Mouse (Mus musculus): ENCODE results near the gene Pigq.

The Pigq gene

GRCm38 (mm10) chr17:25958771-25959494, 14.2 kb upstream of the Pigq start:
- DNase-seq (ENCODE audit: low spot score in 2 of 2), result no peak

- no peak for DNase-seq (ENCODE audit: low spot score in 2 of 2)
These were observed 12.9 kb upstream of the Pigq start for GRCm38 (mm10) chr17:25957586-25958051.

DNA sequence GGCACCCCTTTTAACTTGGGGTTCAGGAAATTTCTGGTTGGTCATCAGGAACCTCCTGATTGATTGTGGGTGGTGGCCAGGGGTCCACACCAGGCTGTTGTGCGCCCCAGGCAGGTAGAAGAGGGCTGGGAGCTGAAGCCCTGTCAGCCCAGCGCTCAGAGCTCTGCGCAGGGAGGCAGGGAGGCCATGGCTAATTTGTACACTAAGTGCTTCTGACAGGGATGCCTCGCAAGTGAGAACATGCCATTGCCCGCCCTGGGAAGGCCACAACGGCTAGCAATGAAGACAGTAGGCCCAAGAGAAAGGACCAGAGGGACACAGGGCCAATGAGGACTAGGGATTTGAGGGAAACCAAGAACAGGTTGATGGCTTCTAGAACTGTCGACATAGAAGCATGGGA, 11.9 kb upstream of the Pigq start:
- DNase-seq (ENCODE audit: low spot score in 2 of 2), result no peak

DNA sequence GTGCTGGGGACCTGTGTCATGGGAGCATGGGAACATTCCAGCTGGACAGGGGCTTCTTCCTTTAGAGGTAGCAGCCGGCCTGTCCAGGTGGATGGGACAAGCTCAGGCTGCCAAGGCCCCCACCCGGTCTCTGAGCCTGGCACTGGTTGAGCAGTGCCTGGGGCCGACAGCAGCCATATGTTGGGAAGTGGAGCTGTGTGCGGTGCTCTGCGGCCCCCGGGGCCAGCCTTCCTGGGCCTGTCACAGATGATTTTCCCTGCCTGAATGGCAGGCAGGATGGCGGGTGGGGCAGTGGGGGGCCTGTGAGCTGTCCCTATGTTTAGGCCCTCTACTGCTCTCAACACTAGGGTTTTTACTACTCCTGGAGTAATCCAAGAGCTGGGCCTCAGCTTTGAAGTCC, 11.5 kb upstream of the Pigq start:
- DNase-seq (ENCODE audit: low spot score in 2 of 2), result no peak

- no peak for DNase-seq (ENCODE audit: low spot score in 2 of 2)
These were observed 11.0 kb upstream of the Pigq start for GRCm38 (mm10) chr17:25955736-25956135.

- DNase-seq (ENCODE audit: low spot score in 2 of 2), result no peak
These were observed 9.9 kb upstream of the Pigq start for GRCm38 (mm10) chr17:25954671-25955070.

DNA sequence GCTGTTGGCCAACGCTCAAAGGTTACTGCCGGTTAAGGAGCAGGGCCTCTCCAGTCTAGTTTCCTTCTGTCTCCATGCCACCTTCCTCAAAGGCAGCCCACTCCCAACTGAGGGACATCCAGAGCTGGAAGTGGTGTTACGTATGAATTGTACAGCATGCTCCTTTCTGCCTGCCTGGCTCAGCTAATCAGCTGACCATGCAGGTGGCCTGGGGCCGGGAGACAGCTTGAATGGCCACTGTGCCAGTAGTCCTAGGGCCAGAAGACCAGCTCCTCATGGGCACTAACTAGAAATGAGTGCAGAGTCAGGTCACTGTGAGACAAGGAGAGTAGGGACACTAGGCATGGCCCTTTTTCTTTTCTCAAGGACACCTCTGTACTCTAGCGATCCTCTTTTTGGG, 8.4 kb upstream of the Pigq start:
- no peak for DNase-seq (ENCODE audit: low spot score in 2 of 2)

GRCm38 (mm10) chr17:25951803-25952623, 7.3 kb upstream of the Pigq start, which contains the start of gene A930017K11Rik:
A930017K11Rik (minus strand) TSS chr17:25952565.
- DNase-seq (ENCODE audit: low spot score in 2 of 2), result no peak

DNA sequence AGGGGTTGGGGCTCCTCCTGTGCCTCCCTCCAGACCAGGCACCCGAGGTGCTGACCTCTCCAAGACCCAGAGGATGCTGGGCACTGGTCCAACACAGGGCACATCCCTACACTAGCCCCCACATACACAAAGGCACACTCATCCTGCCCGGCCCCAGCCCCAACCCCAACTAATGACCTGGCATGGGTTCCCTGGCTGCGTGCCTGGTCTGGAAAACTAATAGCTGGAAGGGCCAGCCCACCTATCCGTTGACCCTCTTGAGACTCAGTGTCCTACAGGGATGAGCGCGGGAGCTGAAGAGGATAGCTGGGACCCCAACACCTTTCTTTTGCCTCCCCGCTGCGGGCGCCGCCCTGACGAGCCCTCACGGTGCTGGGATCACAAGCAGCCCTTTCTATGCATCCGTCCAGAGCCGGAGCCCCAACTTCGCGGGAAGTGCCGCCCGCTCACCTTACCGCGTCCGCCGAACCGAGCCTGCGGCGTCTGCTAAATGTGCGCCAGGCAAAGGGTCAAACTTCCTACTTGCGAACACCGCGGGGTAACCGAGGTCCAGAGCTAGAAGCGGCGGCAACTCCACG, 6.6 kb upstream of the Pigq start:
- DNase-seq (ENCODE audit: low spot score in 2 of 2), result no peak

GRCm38 (mm10) chr17:25950706-25951105, 6.0 kb upstream of the Pigq start:
- DNase-seq (ENCODE audit: low spot score in 2 of 2), result no peak

GRCm38 (mm10) chr17:25949981-25950380, 5.2 kb upstream of the Pigq start:
- DNase-seq (ENCODE audit: low spot score in 2 of 2), result no peak

GRCm38 (mm10) chr17:25948051-25948450, 3.3 kb upstream of the Pigq start:
- no peak for DNase-seq (ENCODE audit: low spot score in 2 of 2)

DNA sequence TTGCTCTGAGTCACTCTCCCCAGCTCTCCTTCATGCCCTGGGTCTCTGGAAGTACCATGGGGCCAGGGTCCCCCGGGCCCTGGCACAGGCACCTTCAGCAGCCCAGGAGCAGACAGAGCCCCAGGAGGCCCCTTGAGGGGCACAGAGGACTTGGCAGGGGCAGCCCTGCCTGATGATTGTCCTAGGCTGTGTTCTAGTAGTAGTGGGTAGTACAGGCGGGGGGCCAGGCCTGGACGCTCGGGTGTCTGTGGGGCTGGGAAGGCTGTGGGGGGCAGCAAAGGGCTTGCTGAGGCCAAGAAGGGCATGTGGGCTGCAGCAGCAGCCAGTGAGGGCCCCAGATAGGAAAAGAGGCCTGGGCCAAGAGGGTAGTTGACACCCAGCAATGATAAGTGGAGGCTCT, 2.8 kb upstream of the Pigq start:
- no peak for DNase-seq (ENCODE audit: low spot score in 2 of 2)

GRCm38 (mm10) chr17:25946891-25947290, 2.2 kb upstream of the Pigq start:
- DNase-seq (ENCODE audit: low spot score in 2 of 2), result no peak

GRCm38 (mm10) chr17:25946349-25946748, 1.6 kb upstream of the Pigq start:
- DNase-seq (ENCODE audit: low spot score in 2 of 2), result no peak

GRCm38 (mm10) chr17:25945517-25946155, 900 bp upstream of the Pigq start:
- no peak for DNase-seq (ENCODE audit: low spot score in 2 of 2)

DNA sequence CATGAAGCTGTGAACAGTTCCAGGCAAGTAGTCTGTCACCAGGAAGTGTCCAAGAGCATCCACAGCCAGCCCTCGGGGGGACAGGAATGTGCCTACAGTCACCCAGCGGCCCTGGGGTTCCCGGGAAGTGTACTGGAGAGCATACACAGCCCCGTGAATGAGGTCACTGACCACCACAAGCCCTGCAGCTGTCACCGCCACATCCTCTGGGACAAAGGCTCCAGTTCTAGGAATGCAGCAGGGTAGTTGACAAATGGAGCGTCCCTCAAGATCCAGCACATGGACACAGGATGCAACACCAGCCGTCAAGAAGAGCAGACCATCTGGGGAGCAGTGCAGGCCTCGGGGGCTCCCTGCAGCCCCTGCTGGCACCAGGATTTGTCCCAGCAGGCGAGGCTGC, 967 bp downstream of the Pigq start:
- no peak for DNase-seq (ENCODE audit: low spot score in 2 of 2)

DNA sequence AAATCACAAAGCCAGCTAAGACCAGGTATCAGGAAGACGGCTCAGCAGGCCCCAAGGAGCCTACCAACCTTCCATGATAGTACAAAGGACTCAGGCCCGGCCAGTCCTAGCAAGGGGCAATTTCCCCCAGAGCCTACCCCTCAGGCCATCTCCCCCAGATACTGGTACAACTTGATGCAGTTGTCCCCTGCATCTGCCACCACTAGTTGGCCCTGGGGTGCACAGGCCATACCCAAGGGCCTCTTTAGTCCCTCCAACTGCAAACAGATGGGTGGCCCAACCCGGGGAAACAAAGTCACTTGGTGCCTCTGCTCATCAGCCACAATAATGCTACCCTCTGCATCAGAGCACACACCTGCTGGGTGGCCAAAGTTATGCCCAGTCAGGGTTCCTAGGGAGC, 1.5 kb downstream of the Pigq start:
- no peak for DNase-seq (ENCODE audit: low spot score in 2 of 2)

DNA sequence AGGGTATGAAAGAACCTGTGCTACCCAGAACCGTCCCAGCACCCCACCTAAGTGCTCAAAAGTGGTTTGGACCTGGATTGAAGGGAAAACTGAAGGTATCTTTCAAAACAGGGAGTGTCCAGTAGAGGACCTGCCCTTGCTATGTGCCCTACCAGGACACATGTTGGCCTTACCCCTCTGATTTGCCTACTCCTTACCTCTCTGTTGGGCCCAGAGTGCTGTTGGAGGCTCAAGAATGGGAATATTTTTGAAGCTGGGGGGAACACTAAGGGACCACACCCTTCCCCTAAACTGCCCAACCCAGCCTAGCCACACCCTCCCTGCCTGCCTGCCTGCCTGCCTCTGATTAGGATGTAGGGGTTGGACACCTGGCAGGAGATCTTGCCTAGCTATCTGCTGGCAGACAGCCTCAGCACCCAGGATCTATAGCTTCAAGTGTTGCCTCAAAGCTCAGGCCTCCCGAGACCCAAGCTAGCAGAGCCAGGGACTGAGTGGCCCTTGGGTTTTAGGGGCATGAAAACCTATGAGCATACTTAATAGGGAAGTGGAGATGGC, 2.1 kb downstream of the Pigq start:
- DNase-seq (ENCODE audit: low spot score in 2 of 2), result no peak

DNA sequence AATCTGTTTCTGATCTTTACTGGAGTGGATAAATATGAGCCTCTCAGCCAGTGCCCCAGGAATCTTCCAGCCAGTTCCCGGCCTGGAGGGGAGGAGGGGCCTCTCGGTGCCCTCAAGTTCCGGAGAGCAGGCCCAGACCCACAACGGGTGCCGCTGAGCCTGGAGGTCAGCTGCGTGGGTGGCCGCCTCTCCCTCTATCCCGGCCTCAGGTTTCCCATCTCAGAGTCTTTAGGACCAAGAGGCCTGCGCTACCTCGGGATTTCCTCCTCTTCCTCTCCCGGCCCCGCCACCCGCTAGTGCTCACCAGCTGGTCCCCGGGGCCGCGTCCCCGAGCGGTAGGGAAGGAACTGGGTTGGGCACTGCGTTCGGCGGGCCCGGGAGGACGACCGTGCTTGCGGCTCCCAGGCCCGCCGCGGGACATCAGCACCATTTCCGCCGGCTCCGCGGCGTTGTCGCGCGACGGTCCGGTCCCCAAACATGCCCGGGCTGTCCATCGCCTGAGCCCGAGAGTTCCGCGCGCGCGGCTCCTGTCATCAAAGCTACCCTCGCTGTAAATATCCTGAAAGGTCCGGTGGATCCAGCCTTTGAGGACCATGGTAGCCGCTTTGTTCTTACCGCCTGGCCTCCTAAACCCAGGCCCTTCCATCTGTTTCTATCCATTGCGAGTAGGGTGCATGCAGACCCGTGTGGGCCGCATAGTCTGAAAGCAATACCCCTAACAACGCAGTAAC, 3.1 kb downstream of the Pigq start:
- DNase-seq (ENCODE audit: low spot score in 2 of 2), result peak; percentile 72 to 75

- peak in 1 of 2 experiments; percentile 36 for DNase-seq (ENCODE audit: low spot score in 2 of 2)
These were observed 10.2 kb downstream of the Pigq start for GRCm38 (mm10) chr17:25934526-25934925.

Data from urinary bladder, postnatal 36 days (tissue).